Mouse (Mus musculus) E14TG2a.4 (cell line): ENCODE measurements around the gene Mylk2.

Experiments used
- CTCF ChIP-seq: conservative IDR thresholded peaks from 2 replicates; pipeline ENCODE4 v1.5.1; 2014; ENCODE audit warnings: low read length
- NANOG ChIP-seq: IDR thresholded peaks from 2 replicates; pipeline ENCODE4 v1.6.1; 2014; ENCODE audit warnings: borderline replicate concordance, low read length, mixed read lengths

DNA sequence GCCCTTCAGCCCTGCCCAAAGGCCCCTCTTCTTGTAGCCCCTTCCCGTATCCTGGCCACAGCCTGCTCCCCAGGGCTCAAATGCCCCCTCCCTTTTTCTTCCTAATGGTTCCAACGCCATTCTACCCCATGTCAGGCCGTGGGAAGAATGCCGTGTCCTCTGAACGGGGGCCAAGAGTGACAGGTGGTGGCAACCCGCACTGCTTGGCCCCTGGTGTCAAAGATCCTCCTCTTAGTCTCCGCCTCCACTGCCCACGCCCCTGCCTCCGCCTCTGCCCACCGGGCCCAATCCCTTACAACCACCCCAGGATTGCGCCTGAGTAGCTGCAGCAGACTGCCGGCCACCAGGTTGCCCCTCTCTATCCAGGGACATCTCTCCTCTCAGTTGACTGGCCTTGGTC is at the start of gene Mylk2:
- TF ChIP-seq CTCF: no peak
- no peak for TF ChIP-seq NANOG
